Mouse (Mus musculus): ENCODE measurements around the gene Dnah17.

DNA sequence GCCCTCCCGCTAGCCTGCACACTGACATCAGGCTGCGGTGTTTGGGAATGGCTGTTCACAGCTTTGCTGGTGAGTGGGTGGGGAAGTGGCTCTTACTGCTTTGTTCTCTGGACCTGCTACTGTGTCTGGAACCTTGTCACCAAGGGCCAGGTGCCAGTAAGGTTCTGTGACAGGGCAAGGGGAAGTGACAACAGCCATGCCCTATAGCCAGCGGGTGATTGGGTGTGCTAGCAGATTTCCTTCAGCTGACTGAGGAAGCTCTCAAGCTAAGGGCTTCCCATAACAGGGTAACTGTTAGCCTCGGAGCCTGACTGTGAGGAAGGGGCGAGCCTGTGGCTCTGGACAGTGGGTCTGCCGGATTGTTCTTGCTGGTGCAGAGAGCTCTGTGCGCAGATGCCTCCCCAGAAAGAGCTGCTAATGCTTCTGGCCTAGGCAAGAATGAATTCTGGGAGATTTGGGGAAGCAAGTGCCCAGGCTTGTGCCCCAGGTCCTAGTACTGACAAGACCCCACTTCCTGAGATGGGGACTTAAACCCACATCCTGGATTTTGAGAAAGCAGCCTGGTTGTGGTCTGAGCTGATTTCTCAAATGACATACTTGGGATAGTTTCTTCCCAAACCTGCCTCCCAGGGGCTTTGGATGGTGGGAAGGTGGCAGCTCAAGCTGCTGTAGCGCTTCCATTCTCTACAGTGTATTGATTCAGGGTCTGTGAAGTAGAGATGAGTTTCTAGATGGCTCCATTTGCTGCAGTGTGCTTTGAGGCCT lies 114.9 kb downstream of the Dnah17 start:
- TF ChIP-seq CHD2 (IDR thresholded peaks at IDR 0.05; ENCODE audit: low read depth, low read length): no peak
- TF ChIP-seq ZNF384 (IDR thresholded peaks at IDR 0.05; ENCODE audit: low read depth, low read length): no peak
- TF ChIP-seq ZC3H11A (IDR thresholded peaks at IDR 0.05; ENCODE audit: borderline replicate concordance, low read depth, low read length): no peak
- no peak for TF ChIP-seq MAFK (IDR thresholded peaks at IDR 0.05; ENCODE audit: insufficient read depth, low read depth, low read length)
- no peak for TF ChIP-seq HCFC1 (IDR thresholded peaks at IDR 0.05; ENCODE audit: borderline replicate concordance, insufficient read depth, low read length)

Measured in ES-E14 (cell line).